Mouse (Mus musculus) CD4-positive, CD25-positive, alpha-beta regulatory T cell, adult 2 months (primary cell): ENCODE data around the gene Rnf157.
A peak's percentile ranks its signal among the peaks of the same experiment; 100 is the strongest.

Experiments
- DNase-seq: peaks from one replicate; pipeline ENCODE4 v3.0.0-alpha.2; 2012; ENCODE audit warnings: low read depth, low spot score

Rnf157 gene

GRCm38 (mm10) chr11:116306126-116306982 is 106.5 kb downstream of the Rnf157 start:
- DNase-seq: peak; percentile 97

DNA sequence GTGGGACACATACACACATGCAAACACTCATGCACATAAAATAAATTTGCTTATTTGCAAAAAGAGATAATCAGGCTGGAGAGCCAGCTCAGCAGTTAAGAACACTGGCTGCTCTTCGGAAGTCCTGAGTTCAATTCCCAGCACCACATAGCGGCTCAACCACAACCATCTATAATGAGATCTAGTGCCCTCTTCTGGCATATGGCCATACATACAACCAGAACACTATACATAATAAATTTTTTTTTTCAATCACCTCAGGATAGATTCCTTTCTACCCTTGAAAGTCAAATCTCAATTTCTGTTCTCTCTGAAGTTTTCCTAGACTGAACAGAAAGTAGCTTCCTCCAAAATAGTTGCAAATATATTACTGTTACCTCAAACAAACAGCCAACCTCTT is 107.4 kb downstream of the Rnf157 start:
- no peak for DNase-seq

GRCm38 (mm10) chr11:116298621-116299020 is 114.2 kb downstream of the Rnf157 start:
- DNase-seq: no peak

GRCm38 (mm10) chr11:116298221-116298620 is 114.6 kb downstream of the Rnf157 start:
- DNase-seq: no peak

- DNase-seq: no peak
Observed at GRCm38 (mm10) chr11:116297017-116297416, 115.8 kb downstream of the Rnf157 start.

DNA sequence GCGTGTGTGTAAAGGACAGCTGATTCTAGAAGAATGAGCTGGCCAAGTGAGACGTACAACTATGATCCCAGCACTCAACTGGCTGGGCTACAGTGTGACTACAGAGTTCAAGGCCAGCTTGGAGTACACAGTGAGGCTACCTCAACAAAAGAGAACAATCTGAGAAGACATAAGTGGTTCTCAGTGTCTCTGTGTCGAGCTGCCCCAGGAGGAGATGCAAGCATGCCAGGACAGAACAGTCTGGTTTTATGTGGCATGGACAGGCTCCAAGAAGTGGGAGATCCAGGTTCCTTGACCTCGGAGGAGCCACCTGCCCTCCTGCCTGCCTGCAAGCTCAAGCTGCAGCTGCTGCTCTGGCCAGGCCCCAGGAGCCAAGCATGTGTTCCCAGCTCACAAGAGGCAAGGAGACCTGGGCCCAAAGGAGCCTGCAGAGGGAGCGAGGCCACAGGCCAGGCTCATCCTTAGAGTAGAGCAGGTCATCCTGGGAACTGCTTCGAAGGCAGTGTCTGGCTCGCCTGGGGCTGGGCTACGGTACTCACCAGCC is 116.6 kb downstream of the Rnf157 start:
- DNase-seq: no peak

- DNase-seq: peak; percentile 75
Observed at GRCm38 (mm10) chr11:116294319-116294718, 118.5 kb downstream of the Rnf157 start.

DNA sequence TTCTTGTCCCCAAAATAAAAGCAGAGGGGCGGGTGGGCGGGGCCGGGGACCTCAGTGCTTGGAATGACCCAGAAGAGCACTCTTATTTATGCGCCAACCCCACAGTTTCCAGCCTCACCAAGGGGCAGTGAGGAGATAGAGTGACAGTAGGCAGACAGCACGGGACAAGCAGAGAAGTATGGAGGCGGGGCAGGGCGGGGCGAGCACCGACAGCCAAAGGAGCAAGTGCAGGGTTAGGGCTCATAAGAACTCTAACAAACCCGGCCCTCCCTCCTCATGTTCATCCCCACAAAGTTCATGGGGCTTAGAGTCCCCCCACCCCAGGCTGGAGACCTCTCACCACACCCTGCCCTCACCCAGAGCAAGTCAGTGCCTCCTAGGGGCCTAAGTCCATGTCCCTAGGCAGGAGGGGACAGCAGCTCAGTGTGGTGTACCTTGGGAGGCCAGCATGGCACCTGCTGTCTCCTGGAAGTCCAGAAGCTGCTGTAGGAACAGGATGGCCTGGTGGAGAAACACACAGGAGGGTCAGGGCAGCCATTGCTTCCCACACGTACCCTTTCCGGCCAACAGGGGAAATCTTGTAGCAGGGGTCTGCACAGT is 119.2 kb downstream of the Rnf157 start:
- no peak for DNase-seq

DNA sequence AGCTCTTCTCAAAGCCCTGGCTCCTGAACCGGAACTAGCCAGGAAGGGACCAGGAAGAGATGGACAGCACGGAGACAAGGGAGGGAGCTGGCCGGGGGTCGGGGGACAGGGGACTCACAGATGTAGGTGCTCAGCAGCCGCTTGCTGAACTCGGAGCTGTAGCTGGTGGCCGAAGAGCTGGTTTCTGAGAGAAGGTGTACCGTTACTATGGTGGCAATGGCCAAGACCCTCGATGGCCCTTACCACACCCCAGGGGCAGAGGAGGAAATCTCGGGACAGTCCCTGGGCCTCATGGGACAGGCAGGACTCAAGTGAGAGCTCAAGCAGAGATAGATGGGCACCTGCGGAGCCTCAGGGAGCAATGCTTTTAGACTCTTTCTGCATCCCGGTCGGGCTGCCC is 120.4 kb downstream of the Rnf157 start:
- DNase-seq: no peak

DNA sequence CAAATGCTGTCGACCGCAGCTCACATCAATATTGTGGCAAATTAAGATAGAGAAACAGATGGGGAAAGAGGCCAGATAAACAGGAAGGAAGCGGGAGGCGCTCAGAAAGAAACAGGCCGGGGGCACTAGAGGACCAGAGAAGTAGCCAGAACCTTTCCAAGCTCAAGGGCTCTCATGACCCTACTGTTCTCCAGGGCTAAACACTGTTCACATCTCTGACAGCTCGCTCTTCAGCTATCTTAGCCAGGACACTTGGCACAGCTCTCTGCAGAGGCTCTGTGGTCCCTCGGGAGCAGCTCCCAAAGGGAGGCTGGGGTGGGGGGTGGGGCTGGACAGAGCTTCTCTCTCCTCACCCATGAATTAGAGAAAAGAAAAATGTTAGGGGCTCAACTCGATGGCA is 122.3 kb downstream of the Rnf157 start:
- DNase-seq: no peak

DNA sequence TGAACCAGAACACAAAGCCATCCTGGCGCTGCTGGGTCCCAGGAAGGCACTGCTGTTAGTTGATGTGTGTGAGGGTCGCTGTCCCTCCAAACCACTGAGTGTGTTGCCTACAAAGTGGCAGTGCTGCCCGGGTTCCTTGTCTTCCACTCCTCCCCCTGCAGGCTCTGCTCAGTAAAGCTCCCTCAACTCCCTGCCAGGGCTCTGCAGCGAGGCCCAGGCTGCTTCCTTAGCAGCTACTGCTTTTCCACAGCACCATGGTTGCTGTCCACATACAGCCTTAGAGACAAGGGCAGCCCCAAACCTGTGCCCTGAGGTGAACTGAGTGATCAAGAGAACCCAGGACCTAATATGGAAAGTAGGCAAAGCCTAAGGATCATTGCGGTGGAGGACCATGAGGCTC is 125.5 kb downstream of the Rnf157 start:
- DNase-seq: no peak
